Comparison of ENCODE assay signal across 7 mouse cellular contexts in the genomic region with DNA sequence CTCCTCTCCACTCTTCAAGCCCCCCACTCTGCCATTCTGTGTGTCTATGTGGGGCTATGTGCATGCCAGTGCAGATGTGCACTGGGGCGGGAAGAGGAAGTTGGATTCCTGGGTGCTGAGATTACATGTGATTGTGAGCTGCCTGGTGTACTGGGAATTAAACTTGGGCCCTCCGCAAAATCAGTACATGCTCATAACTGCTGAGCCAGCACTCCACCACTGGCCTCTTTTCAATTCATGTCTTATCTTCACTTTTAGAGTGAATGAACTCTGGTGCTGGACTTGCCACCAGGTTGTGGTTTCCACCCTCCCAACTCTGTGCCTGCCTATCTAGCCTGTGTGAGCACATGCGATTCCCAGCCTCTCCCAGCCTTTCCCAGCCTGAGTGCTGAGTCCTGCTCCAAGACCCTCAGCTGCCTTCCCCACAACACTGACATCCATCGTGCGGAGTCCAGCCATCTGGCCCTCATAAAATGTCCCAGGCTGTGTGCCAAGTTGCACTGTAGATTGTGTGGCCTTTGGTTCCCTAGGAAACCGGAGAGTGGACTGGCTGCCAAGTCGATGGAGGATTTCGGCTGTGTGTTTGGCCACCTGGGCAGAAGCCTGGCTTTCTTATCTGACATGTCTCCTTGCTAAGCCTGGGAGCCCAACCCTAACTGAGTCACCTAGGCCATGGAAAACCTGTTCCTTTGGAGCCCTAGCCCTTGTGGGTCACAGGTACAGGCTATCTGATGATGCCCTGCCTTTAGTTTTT. TPM values are rescaled to one million over a fixed set of nuclear protein-coding genes. Genes with fewer than 3 reads are reported as not detected.
DNase-seq lines count a peak whose midpoint lies in the region; ATAC-seq and TF ChIP-seq lines count a peak whose summit lies in the region.

No protein-coding gene starts in this region.

- no peaks in the 10 kb centered on the region for H3K36me3 ChIP-seq in embryonic facial prominence, embryonic 11.5 days (replicated peaks; ENCODE audit: control insufficient read depth, insufficient read depth, low read depth, low read length)
- no peaks in the 10 kb centered on the region for H3K36me3 ChIP-seq in kidney, adult 2 months (ENCODE audit: control insufficient read depth, insufficient read depth, low read length)
- no peaks in the 10 kb centered on the region for H3K36me3 ChIP-seq in limb, embryonic 12.5 days

- no peak for TF ChIP-seq CTCF in kidney, adult 2 months (conservative IDR thresholded peaks at IDR 0.05; ENCODE audit: insufficient read depth, insufficient read length, low read depth, low read length)

- H3K9ac ChIP-seq in embryonic facial prominence, embryonic 11.5 days (replicated peaks; ENCODE audit: low read length): no peak overlapping the region
- H3K9ac ChIP-seq in limb, embryonic 12.5 days (replicated peaks): no peak overlapping the region

- no peak overlapping the region for H3K27ac ChIP-seq in embryonic facial prominence, embryonic 11.5 days (replicated peaks; ENCODE audit: low read depth, low read length)
- peak overlapping the region; percentile 58; the same call in 1 of the 2 replicates for H3K27ac ChIP-seq in kidney, adult 2 months (ENCODE audit: insufficient read depth, low read depth, low read length)
- peak overlapping the region; percentile 93 for H3K27ac ChIP-seq in limb, embryonic 12.5 days

- peak; percentile 68 for ATAC-seq in embryonic facial prominence, embryonic 11.5 days (replicated peaks; ENCODE audit: insufficient number of reproducible peaks, low FRiP score, low TSS enrichment, low read depth)
- peak; percentile 90 for ATAC-seq in limb, embryonic 12.5 days (ENCODE audit: insufficient number of reproducible peaks, insufficient read depth, low FRiP score, low TSS enrichment, low read depth)

- no peaks in the 10 kb centered on the region for H3K4me1 ChIP-seq in embryonic facial prominence, embryonic 11.5 days (ENCODE audit: control insufficient read depth, insufficient read depth, low read length)
- peaks cover 22% of the 10 kb centered on the region for H3K4me1 ChIP-seq in kidney, adult 2 months (ENCODE audit: control insufficient read depth, insufficient read depth, low read length)
- peaks cover 24% of the 10 kb centered on the region for H3K4me1 ChIP-seq in limb, embryonic 12.5 days (replicated peaks)

- no peaks in the 10 kb centered on the region for H3K9me3 ChIP-seq in embryonic facial prominence, embryonic 11.5 days (replicated peaks; ENCODE audit: control insufficient read depth, low read length)
- no peaks in the 10 kb centered on the region for H3K9me3 ChIP-seq in limb, embryonic 12.5 days

- TF ChIP-seq POLR2A in kidney, adult 2 months (IDR thresholded peaks at IDR 0.05; ENCODE audit: low read depth, low read length): no peak

- 68% methylated on average over 8 of the region's 8 CpGs for WGBS in embryonic facial prominence, embryonic 11.5 days
- WGBS in kidney, adult 2 months: 29% methylated on average over 8 of the region's 8 CpGs
- WGBS in limb, embryonic 12.5 days: 26% methylated on average over 8 of the region's 8 CpGs

- no peaks in the 10 kb centered on the region for H3K27me3 ChIP-seq in embryonic facial prominence, embryonic 11.5 days (ENCODE audit: control insufficient read depth, insufficient read depth, low read length)
- H3K27me3 ChIP-seq in kidney, adult 2 months (replicated peaks; ENCODE audit: control insufficient read depth, insufficient read depth, low read length): no peaks in the 10 kb centered on the region
- H3K27me3 ChIP-seq in limb, embryonic 12.5 days: no peaks in the 10 kb centered on the region

- DNase-seq in brain, adult 2 months (ENCODE audit: low read depth, low spot score): peak; percentile 93
- DNase-seq in embryonic facial prominence, embryonic 11.5 days (ENCODE audit: low spot score): peak; percentile 75
- peak; percentile 75 to 77 for DNase-seq in heart, adult 9 months (ENCODE audit: low spot score in 2 of 2)
- peak; percentile 91 for DNase-seq in kidney, adult 2 months
- DNase-seq in neural tube, embryonic 10.5 days (ENCODE audit: extremely low spot score, low spot score): peak; percentile 36
- DNase-seq in urinary bladder, postnatal 25 days (ENCODE audit: low spot score): peak; percentile 75

- no peak overlapping the region for H3K4me3 ChIP-seq in embryonic facial prominence, embryonic 11.5 days (ENCODE audit: low read depth, low read length)
- H3K4me3 ChIP-seq in kidney, adult 2 months (ENCODE audit: insufficient read depth, low read depth, low read length): no peak overlapping the region
- no peak overlapping the region for H3K4me3 ChIP-seq in limb, embryonic 12.5 days (replicated peaks)

- H3K4me2 ChIP-seq in embryonic facial prominence, embryonic 11.5 days (ENCODE audit: low read depth, low read length): no peak overlapping the region
- H3K4me2 ChIP-seq in limb, embryonic 12.5 days: peak overlapping the region; percentile 26; the same call in 1 of the 2 replicates

RNA-seq across cellular contexts. Expression of gene Kdm7a, which starts 36.3 kb away (rescaled TPM):
- polyA plus RNA-seq in embryonic facial prominence, embryonic 11.5 days (2014; fragmentation: Nextera tagmentation; extraction: Ambion mirVana): 9.2 and 9.4 TPM in 2 replicates
- 2.3 and 2.8 TPM in 2 replicates for polyA plus RNA-seq in kidney, adult 2 months (2012; rRNA removed)
- polyA plus RNA-seq in limb, embryonic 12.5 days (2016; fragmentation: Nextera tagmentation; extraction: Ambion mirVana): 11.3 and 11.6 TPM in 2 replicates

Comparison
In these comparisons a context has a peak if more than half of its experiments do, and no peak if none do; other contexts are left out.
1. DNase-seq: peak in every context shown above with its lines; median percentile 93 in brain, adult 2 months; 91 in kidney, adult 2 months; 76 in heart, adult 9 months; 75 in embryonic facial prominence, embryonic 11.5 days; 75 in urinary bladder, postnatal 25 days; 36 in neural tube, embryonic 10.5 days.